Mouse (Mus musculus) frontal cortex, adult 2 months (tissue): ENCODE measurements around the gene Shisa4. TPM values are rescaled to one million over a fixed set of nuclear protein-coding genes. Genes with fewer than 3 reads are reported as not detected.
"Not testable (repeated sequence)": the region's sequence is repeated elsewhere in the genome, so short reads cannot be mapped to it uniquely, and the experiment has no call there.

Source experiments
- DNase-seq, 2 experiments: peaks; one replicate each; pipeline ENCODE4 v3.0.0; 2022; ENCODE audit warnings: low spot score in 1 of 2; ENCODE audit errors: extremely low spot score in 1 of 2
- polyA plus RNA-seq: library from polyadenylated mRNA; depleted of rRNA; stranded (reverse); fragments of >200 nt; gene quantifications from 2 replicates; pipeline ENCODE4 v1.2.3, GENCODE M21; 2012; rRNA removed

Shisa4 gene
- 174 and 198 TPM in 2 replicates for polyA plus RNA-seq

DNA sequence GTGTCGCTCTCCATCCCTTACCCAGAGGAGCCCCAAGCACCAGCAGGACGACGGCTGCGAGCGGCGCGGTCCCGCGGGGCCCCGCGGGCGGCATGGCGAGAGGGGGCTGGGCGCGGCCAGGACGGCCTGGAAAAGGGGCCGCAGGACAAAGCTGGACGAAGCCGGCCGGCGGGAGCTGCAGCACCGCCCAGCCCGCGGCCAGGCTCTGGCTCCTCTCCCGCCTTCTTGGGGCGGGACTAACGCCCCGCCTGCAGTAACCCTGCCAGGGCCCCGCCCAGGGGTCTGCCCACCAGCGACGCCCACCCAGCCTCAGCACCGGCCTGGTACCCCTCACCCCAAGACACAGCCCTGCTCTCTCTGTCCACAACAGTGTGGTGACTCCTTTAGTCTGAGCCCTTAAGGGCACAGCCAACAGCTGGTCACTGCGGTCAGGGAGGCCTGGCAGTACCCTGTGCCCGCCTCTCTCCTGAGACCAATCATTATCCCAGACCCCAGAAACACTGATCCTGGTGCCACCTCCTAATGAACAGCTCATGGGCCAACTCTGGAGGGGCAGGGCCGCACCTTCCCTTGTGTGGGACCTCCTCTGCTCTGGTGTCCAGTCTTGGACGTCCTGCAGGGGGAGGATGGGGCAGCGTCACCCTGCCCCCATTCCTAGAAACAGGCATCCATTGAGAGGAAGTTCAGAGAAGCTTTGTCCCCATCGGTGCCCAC lies at the start of gene Shisa4:
Gene Shisa4, minus strand, starts transcription at position 370 of the 714 bp plus-strand sequence.
- peak in 1 of 2 experiments; percentile 78 for DNase-seq

GRCm38 (mm10) chr1:135422772-135423171 lies 47.7 kb upstream of the Shisa4 start:
- DNase-seq: no peak

GRCm38 (mm10) chr1:135413996-135414395 lies 39.0 kb upstream of the Shisa4 start:
- DNase-seq: peak in 1 of 2 experiments; percentile 69

- no peak for DNase-seq
Measured at GRCm38 (mm10) chr1:135412130-135412529, 37.1 kb upstream of the Shisa4 start.

DNA sequence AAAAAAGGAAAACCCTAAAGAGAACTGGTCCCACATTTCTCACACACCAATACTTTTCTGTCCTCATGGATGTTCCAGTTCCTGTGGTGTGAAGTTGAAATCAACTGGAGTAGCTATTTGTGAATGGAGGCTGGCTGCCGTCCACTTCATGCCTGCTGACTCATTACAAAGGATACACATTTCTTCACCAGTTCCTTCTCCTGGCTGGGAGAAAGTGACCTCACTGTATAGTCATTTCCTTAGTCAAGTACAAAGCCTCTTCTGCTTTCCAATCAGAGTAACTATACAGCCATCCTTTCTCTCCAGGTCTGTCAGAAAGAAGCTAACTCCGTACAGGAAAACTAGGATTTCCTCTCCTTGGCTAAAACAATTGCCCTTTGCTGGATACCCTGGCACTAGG lies 35.9 kb upstream of the Shisa4 start:
- peak; percentile 18 to 71 for DNase-seq

GRCm38 (mm10) chr1:135408973-135409372 lies 33.9 kb upstream of the Shisa4 start:
- DNase-seq: no peak

- DNase-seq: no peak
Measured at GRCm38 (mm10) chr1:135405356-135405755, 30.3 kb upstream of the Shisa4 start.

- DNase-seq: no peak
Measured at GRCm38 (mm10) chr1:135401452-135402110, 26.5 kb upstream of the Shisa4 start.

DNA sequence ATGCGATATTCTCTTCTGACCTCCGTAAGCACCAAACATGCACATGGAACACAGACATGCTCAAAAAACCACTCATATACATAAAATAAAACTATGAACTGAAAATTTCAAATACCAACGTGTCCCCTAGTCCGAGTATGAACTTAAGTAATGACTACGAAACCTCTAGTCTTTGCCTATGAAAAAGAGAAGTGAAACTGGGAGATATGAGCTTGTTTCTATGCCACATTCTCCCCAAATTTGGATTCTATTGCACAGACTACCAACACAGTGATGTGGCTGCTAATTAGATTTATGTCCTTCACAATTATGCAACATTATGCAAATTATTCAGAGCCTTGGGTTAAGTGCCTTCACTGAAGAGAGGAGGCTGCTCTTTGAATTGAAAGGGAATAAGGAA lies 24.4 kb upstream of the Shisa4 start:
- DNase-seq: no peak

GRCm38 (mm10) chr1:135385161-135385560 lies 10.1 kb upstream of the Shisa4 start:
- DNase-seq: peak in 1 of 2 experiments; percentile 72

- DNase-seq: no peak
Measured at GRCm38 (mm10) chr1:135384171-135384570, 9.1 kb upstream of the Shisa4 start.

GRCm38 (mm10) chr1:135381560-135381959 lies 6.5 kb upstream of the Shisa4 start:
- DNase-seq: not testable (repeated sequence)

DNA sequence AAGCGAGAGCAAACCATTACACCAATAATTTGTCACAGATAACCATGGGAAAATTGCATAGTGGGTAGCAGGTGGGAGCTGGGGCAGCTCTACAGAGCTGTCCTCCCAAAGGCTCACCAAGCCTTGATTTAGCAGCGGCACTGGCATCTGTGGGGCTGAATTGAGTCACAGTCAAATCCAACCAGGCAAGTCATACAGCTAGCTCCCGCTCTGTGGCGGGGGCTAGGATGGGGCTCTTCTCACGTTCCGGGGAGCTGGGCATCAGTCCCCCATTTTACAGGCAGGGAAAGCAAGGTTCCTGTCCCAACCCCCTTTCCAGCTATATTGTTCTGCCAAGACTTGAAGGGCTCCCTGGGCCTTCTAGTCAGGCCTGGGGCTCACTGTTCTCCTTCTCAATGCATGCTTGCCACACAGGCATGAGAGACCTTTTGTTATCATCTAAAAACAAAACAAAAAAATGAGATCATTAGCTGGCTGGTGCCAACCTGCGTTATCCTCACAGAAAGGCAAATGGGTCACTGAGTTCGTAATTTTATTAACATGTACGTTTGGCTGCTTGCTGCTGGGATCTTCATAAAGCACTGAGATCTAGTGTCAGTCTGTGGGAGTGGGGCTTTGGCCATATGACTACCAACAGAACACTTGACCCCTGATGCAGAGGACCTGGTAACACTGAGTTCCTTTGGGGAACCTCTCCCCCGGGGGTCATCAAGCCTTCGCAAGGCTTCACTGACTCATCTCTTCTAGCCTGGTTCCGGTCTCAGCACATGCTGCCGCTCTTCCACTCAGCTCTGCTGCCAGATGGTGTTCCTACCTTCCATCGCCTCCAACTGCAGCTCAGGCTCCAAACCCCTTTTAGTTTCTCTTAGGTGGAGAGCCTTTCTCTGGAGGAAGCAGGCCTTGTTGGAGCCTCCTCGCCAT lies 5.3 kb upstream of the Shisa4 start:
- peak; percentile 81 for DNase-seq

DNA sequence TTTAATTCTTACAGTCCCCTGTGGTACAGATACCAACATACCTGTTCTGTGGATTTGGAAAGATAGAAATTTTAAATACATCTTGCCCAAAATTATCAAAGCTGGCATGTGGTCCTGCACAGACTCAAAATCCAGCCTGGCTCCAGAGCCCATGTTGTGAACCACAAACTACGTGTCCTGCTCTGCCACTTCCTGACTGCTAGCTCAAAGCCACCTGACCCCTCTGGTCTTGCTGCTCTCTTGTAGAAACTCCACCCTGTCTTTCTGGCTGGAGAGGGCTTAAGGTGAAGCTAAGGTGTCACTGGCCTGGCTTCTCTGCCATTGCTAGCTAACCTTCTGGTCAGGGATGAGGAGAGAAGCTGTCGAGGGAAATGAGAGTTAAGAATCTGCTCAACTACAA lies 4.0 kb upstream of the Shisa4 start:
- no peak for DNase-seq

- peak; percentile 80 to 82 for DNase-seq
Measured at GRCm38 (mm10) chr1:135378576-135378975, 3.5 kb upstream of the Shisa4 start.

DNA sequence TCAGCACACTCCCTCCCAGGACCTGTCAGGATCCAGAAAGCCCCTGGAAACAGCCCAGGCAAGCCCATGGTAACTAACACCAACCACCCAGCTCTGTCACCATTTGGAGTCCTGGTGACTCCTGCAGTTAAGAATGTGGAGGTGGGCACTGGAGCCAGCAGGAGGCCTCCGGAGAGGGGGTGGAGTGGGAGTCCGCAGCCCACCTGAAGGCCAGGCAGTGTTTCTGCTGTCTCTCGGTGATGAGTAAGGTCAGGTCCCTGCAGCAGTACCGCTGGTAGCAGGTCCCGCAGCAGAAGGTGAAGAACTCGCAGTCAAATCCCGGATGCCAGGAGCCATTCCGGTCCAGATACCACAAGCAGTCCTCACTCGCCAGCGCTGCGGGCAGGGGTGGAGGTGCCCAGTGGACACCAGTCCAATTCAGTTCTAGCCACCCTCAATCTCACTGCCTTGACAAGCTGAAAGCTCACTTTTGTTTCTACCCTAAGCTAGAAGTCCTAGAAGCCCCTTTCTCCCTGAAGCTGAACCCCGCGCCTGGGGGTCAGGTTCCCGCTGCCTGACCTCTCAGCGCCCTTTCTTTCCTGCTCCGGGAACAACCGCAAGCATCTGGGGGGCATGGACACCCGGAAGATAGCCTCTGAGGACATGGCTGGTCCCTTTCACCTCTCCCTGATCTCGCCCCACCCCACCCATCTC lies 716 bp downstream of the Shisa4 start:
- no peak for DNase-seq

- no peak for DNase-seq
Measured at GRCm38 (mm10) chr1:135373171-135373677, 1.8 kb downstream of the Shisa4 start.

DNA sequence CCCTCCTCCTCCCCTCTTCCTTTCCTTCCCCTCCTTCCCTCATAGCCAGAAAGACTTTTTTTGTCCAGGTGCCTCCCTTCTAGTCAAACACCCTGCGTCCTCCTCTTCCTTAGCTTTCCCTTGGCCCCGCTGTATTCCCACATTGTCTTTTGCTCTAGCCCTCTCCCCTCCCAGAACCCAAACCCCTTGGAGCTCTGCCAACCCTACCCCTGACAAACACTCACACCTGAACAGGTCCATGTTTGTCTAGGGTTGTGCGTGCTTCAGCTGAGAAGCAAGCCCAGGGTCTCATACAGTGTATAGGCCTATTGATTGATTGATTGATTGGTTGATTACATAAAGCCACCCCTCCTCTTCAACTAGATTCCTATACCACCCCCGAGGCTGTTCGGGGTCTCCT lies 5.6 kb downstream of the Shisa4 start:
- DNase-seq: no peak

DNA sequence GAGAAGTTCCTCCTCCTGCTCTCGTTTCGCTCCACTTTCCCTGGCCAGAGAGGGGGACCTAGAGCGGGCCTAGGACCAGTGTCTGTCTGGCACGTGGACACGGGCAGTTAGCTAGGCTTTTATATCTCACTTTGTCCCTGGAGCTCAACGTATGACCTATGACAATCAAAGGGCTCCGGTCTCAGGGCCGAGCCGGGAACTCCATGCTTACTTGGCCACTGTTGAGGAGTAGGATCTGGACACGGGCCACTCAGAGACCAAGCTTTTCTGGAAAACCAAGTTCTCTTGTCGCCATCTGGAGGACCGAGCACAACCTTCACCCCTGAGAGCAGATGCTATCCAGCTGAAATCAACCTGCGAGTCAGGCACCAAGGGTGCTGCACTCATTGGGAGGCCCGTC lies 6.1 kb downstream of the Shisa4 start:
- DNase-seq: no peak

DNA sequence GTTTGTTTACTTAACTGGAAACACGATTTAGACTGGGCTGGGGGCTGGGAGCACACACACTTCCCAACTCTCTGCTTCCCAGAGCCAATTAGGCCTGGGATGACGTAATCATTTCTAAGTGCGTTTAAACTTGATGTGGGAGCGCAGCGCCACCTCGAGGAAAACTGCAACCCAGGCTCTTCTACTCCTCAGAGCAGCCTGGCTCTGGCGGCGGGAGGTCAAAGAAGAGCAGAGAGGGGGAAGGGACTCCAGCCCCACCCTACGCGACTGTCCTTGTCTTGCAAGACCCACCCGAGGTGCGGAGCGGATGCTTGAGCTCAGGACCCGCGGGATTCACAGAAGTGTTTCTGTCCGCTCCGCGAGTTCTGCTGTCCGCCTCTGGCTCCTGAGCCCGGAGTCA lies 6.8 kb downstream of the Shisa4 start:
- peak; percentile 87 to 94 for DNase-seq
